Mouse (Mus musculus): ENCODE data around the gene Schip1. TPM values are rescaled to one million over a fixed set of nuclear protein-coding genes. Genes with fewer than 3 reads are reported as not detected.

The Schip1 gene
- total RNA-seq, 2 experiments from 2014 or later, result 98.9 to 126 TPM

- no peak for DNase-seq (ENCODE audit: low spot score)
These were observed 403.5 kb downstream of the Schip1 start for GRCm38 (mm10) chr3:68467941-68468687.

- no peak for DNase-seq (ENCODE audit: low spot score)
These were observed 405.0 kb downstream of the Schip1 start for GRCm38 (mm10) chr3:68469643-68470042.

GRCm38 (mm10) chr3:68470061-68470460 lies 405.5 kb downstream of the Schip1 start:
- DNase-seq (ENCODE audit: low spot score), result no peak

- no peak for DNase-seq (ENCODE audit: low spot score)
These were observed 406.0 kb downstream of the Schip1 start for GRCm38 (mm10) chr3:68470622-68471021.

GRCm38 (mm10) chr3:68476336-68476735 lies 411.7 kb downstream of the Schip1 start:
- no peak for DNase-seq (ENCODE audit: low spot score)

GRCm38 (mm10) chr3:68477478-68477877 lies 412.9 kb downstream of the Schip1 start:
- no peak for DNase-seq (ENCODE audit: low spot score)

GRCm38 (mm10) chr3:68479266-68479665 lies 414.7 kb downstream of the Schip1 start:
- DNase-seq (ENCODE audit: low spot score), result no peak

- DNase-seq (ENCODE audit: low spot score), result no peak
These were observed 418.9 kb downstream of the Schip1 start for GRCm38 (mm10) chr3:68483517-68483916.

- no peak for DNase-seq (ENCODE audit: low spot score)
These were observed 419.4 kb downstream of the Schip1 start for GRCm38 (mm10) chr3:68484021-68484420.

GRCm38 (mm10) chr3:68484561-68484960 lies 420.0 kb downstream of the Schip1 start:
- no peak for DNase-seq (ENCODE audit: low spot score)

GRCm38 (mm10) chr3:68487621-68488020 lies 423.0 kb downstream of the Schip1 start:
- DNase-seq (ENCODE audit: low spot score), result no peak

- DNase-seq (ENCODE audit: low spot score), result no peak
These were observed 423.7 kb downstream of the Schip1 start for GRCm38 (mm10) chr3:68488316-68488715.

GRCm38 (mm10) chr3:68491516-68491915 lies 426.9 kb downstream of the Schip1 start:
- DNase-seq (ENCODE audit: low spot score), result no peak

GRCm38 (mm10) chr3:68492066-68492465 lies 427.5 kb downstream of the Schip1 start:
- DNase-seq (ENCODE audit: low spot score), result no peak

GRCm38 (mm10) chr3:68492513-68492912 lies 427.9 kb downstream of the Schip1 start:
- DNase-seq (ENCODE audit: low spot score), result peak; percentile 18

- peak; percentile 29 for DNase-seq (ENCODE audit: low spot score)
These were observed 428.6 kb downstream of the Schip1 start for GRCm38 (mm10) chr3:68493170-68493585.

GRCm38 (mm10) chr3:68493586-68494295 lies 429.1 kb downstream of the Schip1 start:
- DNase-seq (ENCODE audit: low spot score), result peak; percentile 58

- DNase-seq (ENCODE audit: low spot score), result peak; percentile 19
These were observed 429.9 kb downstream of the Schip1 start for GRCm38 (mm10) chr3:68494296-68495095.

GRCm38 (mm10) chr3:68495096-68495735 lies 430.6 kb downstream of the Schip1 start:
- DNase-seq (ENCODE audit: low spot score), result peak; percentile 39

GRCm38 (mm10) chr3:68495736-68496242 lies 431.2 kb downstream of the Schip1 start:
- DNase-seq (ENCODE audit: low spot score), result no peak

- no peak for DNase-seq (ENCODE audit: low spot score)
These were observed 431.9 kb downstream of the Schip1 start for GRCm38 (mm10) chr3:68496513-68496912.

Measured in gastrocnemius, adult 18-20 months (tissue).